Mouse (Mus musculus): ENCODE measurements around the gene Pon1.

DNA sequence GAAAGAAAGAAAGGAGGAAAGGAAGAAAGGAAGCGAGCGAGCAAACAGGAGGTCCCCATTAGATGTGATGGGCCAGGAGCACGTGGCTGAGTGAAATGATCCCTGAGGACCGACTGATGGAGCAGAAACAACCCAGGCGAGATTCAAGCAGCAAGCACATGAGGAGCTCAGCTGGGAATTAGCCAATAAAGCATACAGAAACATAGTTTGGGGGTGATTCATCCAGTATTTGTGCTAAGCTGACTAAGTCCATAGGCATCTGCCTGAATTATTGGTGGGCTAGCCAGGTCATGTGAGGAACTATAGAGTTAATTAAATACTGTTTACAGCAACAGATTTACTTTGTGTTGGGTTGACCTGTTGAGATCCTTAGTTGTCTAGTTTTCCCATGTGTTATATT is 13.1 kb downstream of the Pon1 start:
- no peak for TF ChIP-seq CTCF (IDR thresholded peaks at IDR 0.05 in 2 of 3, conservative IDR thresholded peaks at IDR 0.05 in 1 of 3; ENCODE audit: control insufficient read depth in 1 of 3, insufficient read depth in 1 of 3, low read depth in 2 of 3, low read length in 3 of 3, poor library complexity in 1 of 3, severe bottlenecking in 1 of 3)
- TF ChIP-seq KAT2A (conservative IDR thresholded peaks at IDR 0.05; ENCODE audit: low read depth, low read length), result no peak
- TF ChIP-seq POLR2A (IDR thresholded peaks at IDR 0.05; ENCODE audit: control insufficient read depth in 1 of 2, insufficient read depth in 1 of 2, low read depth in 1 of 2, low read length in 2 of 2, poor library complexity in 1 of 2), result no peak
- TF ChIP-seq TAL1 (IDR thresholded peaks at IDR 0.05; ENCODE audit: low read length), result no peak
- TF ChIP-seq ZMIZ1 (IDR thresholded peaks at IDR 0.05; ENCODE audit: low read depth, low read length), result no peak
- TF ChIP-seq MYB (IDR thresholded peaks at IDR 0.05; ENCODE audit: low read depth, low read length), result no peak
